Mouse (Mus musculus): ENCODE measurements at regions not wholly inside any gene's neighbourhood (a gene's known extent, or its start where the extent isn't known, plus 50 kb on each side); places are given as distances from the start of the nearest gene placed in this dataset.

GRCm38 (mm10) chr14:71230484-71231188 is 631.0 kb upstream of the Fam160b2 start:
- TF ChIP-seq POLR2A (IDR thresholded peaks at IDR 0.05; ENCODE audit: extremely low read depth, insufficient read depth, low read length) (no peak), CTCF (IDR thresholded peaks at IDR 0.05; ENCODE audit: low read depth, low read length) (no peak)
